Mouse (Mus musculus) stomach, postnatal 0 days (tissue): ENCODE measurements around the gene R3hdm2.

ENCODE experiments used
- CTCF ChIP-seq: IDR thresholded peaks from 2 replicates; pipeline ENCODE4 v1.5.1; 2016; ENCODE audit warnings: antibody characterized with exemption, low read depth, mild to moderate bottlenecking, moderate library complexity
- EP300 ChIP-seq: optimal IDR thresholded peaks from 2 replicates; pipeline ENCODE3; 2016; ENCODE audit warnings: antibody characterized with exemption

DNA sequence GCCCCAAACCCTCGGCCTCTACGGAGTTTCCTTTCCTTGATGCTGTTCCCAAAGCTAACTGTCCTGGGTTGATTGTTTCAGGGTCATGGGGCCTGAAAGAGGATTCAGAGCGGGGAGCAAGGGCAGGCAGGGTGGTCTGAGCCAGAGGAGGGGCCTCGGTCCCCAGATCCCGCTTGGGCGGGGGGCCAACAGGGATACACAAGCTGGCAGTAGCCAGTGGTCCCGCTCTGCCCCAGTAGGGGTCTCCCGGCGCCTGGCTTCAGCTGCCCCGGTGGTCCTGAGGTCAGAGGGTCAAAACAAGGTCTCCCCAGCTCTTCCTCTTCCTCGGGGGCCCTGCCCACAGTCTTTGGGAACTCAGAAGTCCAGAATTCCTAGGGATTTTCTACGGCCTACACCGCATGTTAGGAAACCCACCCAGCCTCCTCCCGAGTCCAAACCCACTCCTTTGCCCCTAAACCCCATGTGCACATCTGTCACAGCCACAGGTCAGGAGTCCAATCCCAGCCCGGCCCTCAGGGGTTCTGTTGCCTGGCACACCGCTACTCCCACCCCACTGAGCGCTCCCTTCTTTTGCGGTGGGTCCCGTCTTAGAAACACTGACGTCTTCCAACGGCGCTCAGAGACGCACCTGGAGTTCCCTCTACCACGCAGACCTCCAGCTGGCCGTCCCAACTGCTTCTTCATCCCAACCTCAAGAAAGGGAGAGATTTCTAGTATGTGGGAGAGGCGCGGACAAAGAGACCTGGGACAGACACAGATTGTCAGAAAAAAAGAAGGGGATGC, 39.4 kb upstream of the R3hdm2 start:
- no peak for TF ChIP-seq CTCF
- no peak for TF ChIP-seq EP300
